ENCODE assay signal across 8 mouse cellular contexts in genomic region chr1:151499815-151500501, GRCm38 (mm10). TPM values are rescaled to one million over a fixed set of nuclear protein-coding genes. Genes with fewer than 3 reads are reported as not detected.
DNase-seq lines count a peak whose midpoint lies in the region; ATAC-seq and TF ChIP-seq lines count a peak whose summit lies in the region.

No protein-coding gene starts in this region.

- ATAC-seq in hindbrain, postnatal 0 days: no peak; the same call in 1 of the 2 replicates
- peak; percentile 24 for ATAC-seq in megakaryocyte progenitor cell, adult 5-6 weeks (replicated peaks; ENCODE audit: poor library complexity)

- peak; percentile 50 for DNase-seq in T-cell, adult 2 months (ENCODE audit: low spot score)
- peak; percentile 22 to 59 for DNase-seq in cerebellum, postnatal 4 days (ENCODE audit: low spot score in 2 of 2)
- peak; percentile 73 for DNase-seq in gastrocnemius, adult 2 months
- peak; percentile 66 for DNase-seq in hindbrain, postnatal 0 days (ENCODE audit: low spot score)
- peak; percentile 17 to 31 for DNase-seq in left cerebral cortex, postnatal 14 days (ENCODE audit: low spot score in 2 of 2)
- DNase-seq in right cerebral cortex, postnatal 10 days (ENCODE audit: low spot score in 2 of 2): peak; percentile 59 to 68
- peak; percentile 46 to 49 for DNase-seq in urinary bladder, postnatal 36 days (ENCODE audit: low spot score in 2 of 2)

- H3K9me3 ChIP-seq in hindbrain, postnatal 0 days (ENCODE audit: low read length): no peaks in the 10 kb centered on the region

- peak overlapping the region; percentile 96 for H3K9ac ChIP-seq in hindbrain, postnatal 0 days (replicated peaks; ENCODE audit: low read length)

- 1% methylated on average over 57 of the region's 59 CpGs for WGBS in hindbrain, postnatal 0 days

- H3K4me3 ChIP-seq in gastrocnemius, adult 2 months: peak overlapping the region; percentile 91
- H3K4me3 ChIP-seq in hindbrain, postnatal 0 days (ENCODE audit: low read length): peak overlapping the region; percentile 89

- peak overlapping the region; percentile 96 for H3K27ac ChIP-seq in gastrocnemius, adult 2 months
- peak overlapping the region; percentile 95 for H3K27ac ChIP-seq in hindbrain, postnatal 0 days

- TF ChIP-seq CTCF in gastrocnemius, adult 2 months (IDR thresholded peaks at IDR 0.05): no peak
- no peak for TF ChIP-seq CTCF in hindbrain, postnatal 0 days (IDR thresholded peaks at IDR 0.05; ENCODE audit: low read depth)

- peaks cover 12% of the 10 kb centered on the region for H3K4me1 ChIP-seq in hindbrain, postnatal 0 days (ENCODE audit: insufficient read depth, low read length)

- H3K27me3 ChIP-seq in hindbrain, postnatal 0 days (ENCODE audit: insufficient read depth, low read length): no peaks in the 10 kb centered on the region

- no peaks in the 10 kb centered on the region for H3K36me3 ChIP-seq in hindbrain, postnatal 0 days (ENCODE audit: insufficient read depth, low read length)

- peak overlapping the region; percentile 51 for H3K4me2 ChIP-seq in hindbrain, postnatal 0 days (ENCODE audit: low read depth, low read length)

- intact Hi-C loops in gastrocnemius, adult 2 months (cut with DNase I): loop anchor here (5.0 kb wide), 1 partner anchor 207 kb away; no protein-coding TSS in a partner anchor
- intact Hi-C loops in left cerebral cortex, postnatal 14 days (cut with DNase I): no loop called here

RNA-seq across cellular contexts. Expression of gene Rnf2, which starts 0.8 kb away (rescaled TPM):
- 10 to 100 TPM; 16.0 to 19.2 TPM for total RNA-seq in gastrocnemius, adult 2 months (2021)
- total RNA-seq in hindbrain, postnatal 0 days (2014; rRNA removed): 53.2 and 63.1 TPM in 2 replicates
- polyA plus RNA-seq in hindbrain, postnatal 0 days (2015; fragmentation: Nextera tagmentation; extraction: Ambion mirVana): 64.4 and 67.2 TPM in 2 replicates
- 10 to 100 TPM; 33.3 to 35.6 TPM for total RNA-seq in left cerebral cortex, postnatal 14 days (2021)
- 54.5 and 61.9 TPM in 2 replicates for total RNA-seq in megakaryocyte progenitor cell, adult 5-6 weeks (2015)
- total RNA-seq in megakaryocyte progenitor cell, adult 5-6 weeks (2017): 76.0 and 81.9 TPM in 2 replicates
